Mouse (Mus musculus) liver, embryonic 14.5 days (tissue): ENCODE results near the gene Tmem80. TPM values are rescaled to one million over a fixed set of nuclear protein-coding genes. Genes with fewer than 3 reads are reported as not detected.

Experiments used
- ATAC-seq: fragments of 200-750 bp; cut with Nextera tagmentation; 2 replicates; pipeline ENCODE4 v1.8.0; 2017; ENCODE audit warnings: moderate number of reproducible peaks, mild to moderate bottlenecking, moderate library complexity; ENCODE audit not compliant: insufficient read depth
- DNase-seq, 3 experiments: peaks; one replicate each; pipeline ENCODE4 v3.0.0-alpha.2; 2012 to 2013; ENCODE audit warnings: low read depth in 3 of 3, low spot score in 3 of 3
- H3K27ac ChIP-seq: fragments of 300-500 bp; sonication (generic); 2 replicates; pipeline ENCODE4 v1.5.1; 2014; ENCODE audit warnings: moderate library complexity, mild to moderate bottlenecking, control low read depth, inconsistent platforms
- H3K27me3 ChIP-seq: fragments of 300-500 bp; sonication (generic); 2 replicates; pipeline ENCODE4 v1.6.1; 2014; ENCODE audit warnings: mild to moderate bottlenecking, low read length, moderate library complexity; ENCODE audit not compliant: control insufficient read depth, insufficient read depth
- H3K36me3 ChIP-seq: fragments of 300-500 bp; sonication (generic); replicated peaks from 2 replicates; pipeline ENCODE4 v1.6.1; 2014; ENCODE audit warnings: low read depth; ENCODE audit not compliant: control insufficient read depth, insufficient read depth
- H3K4me1 ChIP-seq, 2 experiments: fragments of 200-500 bp in 1 of 2; fragments of 300-500 bp in 1 of 2; sonication (generic) in 1 of 2; replicated peaks; 2 replicates each; pipeline ENCODE4 v1.6.1; 2012 to 2014; ENCODE audit warnings: antibody characterized with exemption in 1 of 2, inconsistent platforms in 1 of 2, low read length in 1 of 2; ENCODE audit not compliant: control insufficient read depth in 2 of 2, insufficient read depth in 2 of 2
- H3K4me2 ChIP-seq: fragments of 300-500 bp; sonication (generic); 2 replicates; pipeline ENCODE4 v1.6.1; 2014; ENCODE audit warnings: low read depth, mild to moderate bottlenecking, control low read depth, moderate library complexity
- H3K4me3 ChIP-seq, 2 experiments: fragments of 200-500 bp in 1 of 2; fragments of 300-500 bp in 1 of 2; sonication (generic) in 1 of 2; 2 replicates each; pipeline ENCODE4 v1.5.1; 2012 to 2014; ENCODE audit warnings: low read depth in 2 of 2, low read length in 2 of 2, mild to moderate bottlenecking in 2 of 2, control low read depth in 1 of 2, inconsistent platforms in 1 of 2, moderate library complexity in 1 of 2; ENCODE audit not compliant: insufficient read depth in 1 of 2
- H3K9ac ChIP-seq: fragments of 300-500 bp; sonication (generic); replicated peaks from 2 replicates; pipeline ENCODE4 v1.6.1; 2014; ENCODE audit warnings: mild to moderate bottlenecking, control low read depth, moderate library complexity
- H3K9me3 ChIP-seq: fragments of 300-500 bp; sonication (generic); 2 replicates; pipeline ENCODE4 v1.6.1; 2016; ENCODE audit warnings: low read length, mixed read lengths; ENCODE audit not compliant: control insufficient read depth
- CTCF ChIP-seq: IDR thresholded peaks from 2 replicates; pipeline ENCODE4 v1.5.1; 2016; ENCODE audit warnings: antibody characterized with exemption, low read depth, control low read depth
- EP300 ChIP-seq: IDR thresholded peaks from 2 replicates; pipeline ENCODE4 v1.6.1; 2016; ENCODE audit warnings: antibody characterized with exemption, low read depth
- WGBS: fragments of 180-500 bp; shearing (Covaris S2); extraction: QIAGEN DNeasy Blood & Tissue Kit; methylation state at CpG from one replicate; pipeline ENCODE4 v1.1.7; 2014; ENCODE audit not compliant: insufficient replicate concordance; 5-methylcytosine and 5-hydroxymethylcytosine counted together
- polyA plus RNA-seq, 2 experiments: library from polyadenylated mRNA; depleted of rRNA in 1 of 2; stranded (reverse) in 1 of 2; unstranded in 1 of 2; fragments of >200 nt; fragmentation: Nextera tagmentation in 1 of 2; extraction: Ambion mirVana in 1 of 2; gene quantifications; 2 replicates each; pipeline versions ENCODE4 v1.2.1 to v1.2.3; 2012 to 2014

Gene Tmem80
- polyA plus RNA-seq, 2 experiments, result 11.3 to 13.6 TPM

DNA sequence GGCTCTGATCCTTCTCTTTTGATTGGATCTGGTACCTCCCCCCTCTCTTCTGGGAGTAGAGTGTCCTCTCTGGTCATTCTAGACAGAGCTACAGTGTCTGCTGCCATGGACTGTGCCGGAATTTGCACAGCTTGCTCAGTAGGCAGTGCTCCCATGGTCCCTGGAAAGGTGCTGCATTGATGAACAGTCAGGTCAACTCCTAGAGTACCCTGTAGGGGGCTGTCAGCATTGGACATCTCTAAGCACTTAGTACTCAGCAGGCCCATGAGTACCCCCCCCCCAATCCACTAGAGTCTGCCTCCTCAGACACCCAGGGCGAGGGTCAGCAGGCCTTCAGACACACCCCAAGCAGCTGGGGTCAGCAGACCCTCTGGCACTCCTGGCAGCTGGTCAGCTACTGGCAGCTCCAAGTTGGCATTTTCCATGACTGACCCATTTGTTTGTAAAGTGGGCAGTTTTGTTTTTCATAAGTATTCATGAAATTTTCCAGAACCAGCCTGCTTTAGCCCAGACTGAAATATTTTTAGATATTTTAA, 7.6 kb downstream of the Tmem80 start:
- TF ChIP-seq EP300, result no peak
- TF ChIP-seq CTCF, result 0 out of 2 replicates have a peak, but pooled peaks have one; percentile 8
- Histone ChIP-seq H3K9ac (no peak overlapping the region), H3K4me1 (peaks cover 7 to 8% of the 10 kb centered on the region in 2 experiments; a peak in 3 of 4 replicates), H3K36me3 (no peaks in the 10 kb centered on the region; the same call in 1 of the 2 replicates), H3K4me2 (no peak overlapping the region), H3K27me3 (no peaks in the 10 kb centered on the region), H3K27ac (no peak overlapping the region), H3K9me3 (no peaks in the 10 kb centered on the region), H3K4me3 (no peak overlapping the region)
- ATAC-seq, result no peak
- WGBS, result 70% methylated on average over 2 of the region's 2 CpGs
- no peak for DNase-seq

DNA sequence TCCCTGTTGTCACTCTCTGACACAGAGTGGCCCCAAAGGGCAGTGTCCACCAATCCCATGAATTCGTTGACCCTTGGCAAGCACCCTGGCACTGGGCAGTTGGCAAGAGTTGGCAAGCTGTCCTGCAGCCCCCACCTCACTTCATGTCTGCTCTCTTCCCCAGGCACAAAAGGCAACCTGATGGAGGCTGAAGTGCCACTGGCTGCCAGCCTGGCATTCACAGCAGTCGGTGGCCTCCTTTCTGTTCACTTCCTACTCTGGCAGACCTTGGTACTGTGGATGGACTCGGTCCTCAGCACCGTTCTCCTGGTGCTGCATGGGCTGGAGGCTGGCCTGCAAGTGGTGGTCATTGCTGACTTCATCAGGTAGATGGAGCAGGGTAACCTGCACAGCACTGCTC, 8.1 kb downstream of the Tmem80 start:
- Histone ChIP-seq H3K4me2 (no peak overlapping the region), H3K36me3 (no peaks in the 10 kb centered on the region; the same call in 1 of the 2 replicates), H3K4me3 (no peak overlapping the region), H3K27ac (no peak overlapping the region), H3K9me3 (no peaks in the 10 kb centered on the region), H3K9ac (no peak overlapping the region), H3K4me1 (peaks cover 7 to 8% of the 10 kb centered on the region in 2 experiments; a peak in 3 of 4 replicates), H3K27me3 (no peaks in the 10 kb centered on the region)
- DNase-seq (no peak), ATAC-seq (no peak)
- 75% methylated on average over 4 of the region's 4 CpGs for WGBS
- no peak for TF ChIP-seq CTCF
- no peak for TF ChIP-seq EP300

DNA sequence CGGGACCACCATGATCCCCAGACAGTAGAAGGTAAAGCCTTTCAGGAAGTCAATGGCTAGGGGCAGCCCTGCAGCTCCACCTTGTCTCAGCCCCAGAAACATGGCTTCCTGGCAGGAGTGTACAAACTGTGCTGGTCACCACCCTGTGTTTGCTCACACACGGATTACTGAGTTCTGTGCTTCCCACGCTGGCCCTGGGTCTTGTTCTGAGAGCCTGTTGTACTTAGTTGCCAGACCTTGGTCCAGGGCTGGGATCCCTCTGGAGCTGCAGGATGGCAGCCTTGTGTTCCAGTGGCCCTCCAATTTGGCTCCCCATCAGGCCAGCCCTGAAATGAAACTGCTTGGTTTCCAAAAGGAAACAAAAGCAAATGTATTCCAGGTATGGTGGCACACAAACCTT, 8.8 kb downstream of the Tmem80 start:
- Histone ChIP-seq H3K27me3 (no peaks in the 10 kb centered on the region), H3K9ac (no peak overlapping the region), H3K27ac (no peak overlapping the region), H3K4me2 (no peak overlapping the region), H3K4me1 (peaks cover 7 to 8% of the 10 kb centered on the region in 2 experiments; a peak in 3 of 4 replicates), H3K36me3 (no peaks in the 10 kb centered on the region; the same call in 1 of the 2 replicates), H3K4me3 (no peak overlapping the region), H3K9me3 (no peaks in the 10 kb centered on the region)
- no peak for ATAC-seq
- TF ChIP-seq EP300, result no peak
- WGBS, result 69% methylated on average over 3 of the region's 3 CpGs
- DNase-seq, result no peak

DNA sequence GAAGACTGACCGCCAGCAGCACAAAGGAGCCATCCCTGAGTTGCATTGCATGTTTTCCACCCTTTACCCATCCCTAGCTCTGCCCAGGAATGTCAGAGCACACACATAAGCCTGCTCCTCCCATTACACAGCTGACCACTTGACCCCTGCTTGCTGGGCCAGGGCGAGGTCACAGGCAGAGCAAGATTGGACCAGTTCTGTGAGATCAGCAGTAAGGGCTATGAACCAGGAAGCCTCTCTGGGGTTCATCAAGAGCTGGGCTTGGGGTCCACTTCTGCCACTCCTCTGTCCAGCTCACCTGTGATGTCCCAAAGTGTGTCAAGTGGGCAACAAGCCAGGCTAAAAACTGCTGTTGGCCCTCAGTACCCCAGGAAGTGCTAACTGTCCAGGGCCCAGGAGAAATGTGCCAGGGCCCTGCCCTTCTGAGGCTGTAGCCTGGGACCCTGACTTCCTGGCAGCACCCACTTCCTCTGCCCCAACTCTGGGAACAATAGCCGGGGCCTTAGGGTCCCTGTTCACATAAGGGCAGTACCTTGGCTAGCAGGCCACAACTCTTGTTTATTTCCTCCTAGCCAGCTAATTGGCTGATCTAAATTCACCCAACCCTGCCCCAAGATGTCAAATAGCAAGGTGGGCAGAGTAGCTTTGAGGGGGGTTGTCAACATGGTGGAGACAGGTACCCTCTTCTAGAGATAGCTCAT, 10.3 kb downstream of the Tmem80 start:
- Histone ChIP-seq H3K9me3 (no peaks in the 10 kb centered on the region), H3K27ac (no peak overlapping the region), H3K4me2 (peak overlapping the region; percentile 64; the same call in 1 of the 2 replicates), H3K27me3 (no peaks in the 10 kb centered on the region), H3K9ac (no peak overlapping the region), H3K4me1 (peaks cover 7 to 8% of the 10 kb centered on the region in 2 experiments; a peak in 3 of 4 replicates), H3K4me3 (no peak overlapping the region), H3K36me3 (no peaks in the 10 kb centered on the region; the same call in 1 of the 2 replicates)
- no peak for ATAC-seq
- no peak for TF ChIP-seq CTCF
- no peak for TF ChIP-seq EP300
- DNase-seq, result no peak
- 57% methylated on average over 3 of the region's 3 CpGs for WGBS

DNA sequence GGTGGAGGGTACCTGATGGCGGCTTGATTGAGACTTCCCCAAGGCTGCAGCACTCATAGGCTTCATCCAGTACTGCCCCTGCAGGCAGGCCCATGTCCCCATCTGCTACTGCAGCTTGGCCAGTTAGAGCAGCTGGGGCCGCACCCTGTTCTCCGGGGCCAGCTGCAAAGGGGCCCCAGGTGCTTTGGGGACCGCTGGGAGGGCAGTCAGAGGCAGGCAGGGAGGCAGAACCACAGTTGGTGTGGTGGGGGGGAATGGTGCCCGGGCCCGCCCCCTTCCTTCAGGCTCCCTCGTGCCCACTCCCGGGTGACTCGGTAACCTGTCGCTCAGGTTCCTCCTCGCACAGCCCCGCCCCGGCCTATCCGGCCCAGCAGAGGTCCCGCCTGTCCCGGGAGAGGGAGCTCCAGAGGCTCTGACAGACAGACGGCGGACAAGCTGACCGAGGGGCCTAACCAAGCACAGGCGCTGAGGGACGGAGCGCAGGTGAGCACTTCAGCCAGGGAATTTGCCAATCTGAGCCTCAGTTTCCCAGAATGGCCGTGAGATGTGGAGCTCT, 11.1 kb downstream of the Tmem80 start, which contains the start of gene Eps8l2:
TSS of gene Eps8l2 (plus strand) at position 305 of the 556 bp plus-strand sequence.
- H3K27ac ChIP-seq, result no peak within 1 kb of the TSS
- WGBS, result 9% methylated on average over 23 of the region's 23 CpGs
- ATAC-seq, result peak; percentile 59

More for the DNA sequence above, 11.1 kb downstream of the Tmem80 start, which contains the start of gene Eps8l2:
- Histone ChIP-seq H3K9ac (peak within 1 kb of the TSS; percentile 18; the same call in 1 of the 2 replicates), H3K4me2 (peak within 1 kb of the TSS; percentile 64), H3K9me3 (no peaks in the 10 kb centered on the region), H3K27me3 (no peaks in the 10 kb centered on the region), H3K4me3 (peak within 1 kb of the TSS; percentile 21 to 39; a peak in 3 of 4 replicates), H3K4me1 (peaks cover 8 to 9% of the 10 kb centered on the region in 2 experiments), H3K36me3 (no peaks in the 10 kb centered on the region)
- TF ChIP-seq EP300 (no peak), CTCF (no peak; the same call in 1 of the 2 replicates)
- no peak for DNase-seq
